Mouse (Mus musculus) MEL (cell line): ENCODE measurements around the gene Gphb5. TPM values are rescaled to one million over a fixed set of nuclear protein-coding genes. Genes with fewer than 3 reads are reported as not detected.

ENCODE experiments used
- DNase-seq: peaks from one replicate; pipeline ENCODE4 v3.0.0; 2011; ENCODE audit warnings: low read depth, low spot score
- H3K27ac ChIP-seq: 2 replicates; pipeline ENCODE4 v1.5.1; 2012; ENCODE audit warnings: low read depth, mild to moderate bottlenecking, control low read depth, low read length, moderate library complexity; ENCODE audit not compliant: control insufficient read depth
- H3K27me3 ChIP-seq, 2 experiments: fragments of 150-350 bp in 1 of 2; sonication (generic) in 1 of 2; 2 replicates each; pipeline ENCODE4 v1.6.1; 2012; ENCODE audit warnings: low read length in 2 of 2, mild to moderate bottlenecking in 2 of 2, improper control_type of control experiment in 1 of 2, moderate library complexity in 1 of 2; ENCODE audit not compliant: insufficient read depth in 2 of 2, control insufficient read depth in 1 of 2
- H3K36me3 ChIP-seq, 2 experiments: 2 replicates each; pipeline ENCODE4 v1.6.1; 2012 to 2014; ENCODE audit warnings: low read length in 2 of 2, improper control_type of control experiment in 1 of 2, inconsistent platforms in 1 of 2, mild to moderate bottlenecking in 1 of 2; ENCODE audit not compliant: insufficient read depth in 2 of 2, control insufficient read depth in 1 of 2
- H3K4me1 ChIP-seq, 2 experiments: fragments of 150-350 bp in 1 of 2; sonication (generic) in 1 of 2; 2 replicates each; pipeline ENCODE4 v1.6.1; 2012; ENCODE audit warnings: low read length in 2 of 2, improper control_type of control experiment in 1 of 2, mild to moderate bottlenecking in 1 of 2; ENCODE audit not compliant: insufficient read depth in 2 of 2, control insufficient read depth in 1 of 2
- H3K4me3 ChIP-seq, 2 experiments: fragments of 150-350 bp in 1 of 2; sonication (generic) in 1 of 2; 2 replicates each; pipeline ENCODE4 v1.5.1; 2012; ENCODE audit warnings: low read depth in 2 of 2, low read length in 2 of 2, mild to moderate bottlenecking in 2 of 2, moderate library complexity in 2 of 2, control low read depth in 1 of 2, improper control_type of control experiment in 1 of 2; ENCODE audit not compliant: control insufficient read depth in 1 of 2, insufficient read depth in 1 of 2
- H3K79me2 ChIP-seq: 2 replicates; pipeline ENCODE4 v1.6.1; 2012; ENCODE audit warnings: mild to moderate bottlenecking, low read length, moderate library complexity; ENCODE audit not compliant: control insufficient read depth, poor library complexity, insufficient read depth
- H3K9ac ChIP-seq: 2 replicates; pipeline ENCODE4 v1.6.1; 2012; ENCODE audit warnings: low read depth, mild to moderate bottlenecking, control low read depth, low read length, moderate library complexity; ENCODE audit not compliant: control insufficient read depth, poor library complexity, severe bottlenecking
- H3K9me3 ChIP-seq: fragments of 150-350 bp; sonication (generic); replicated peaks from 2 replicates; pipeline ENCODE4 v1.6.1; 2012; ENCODE audit warnings: mild to moderate bottlenecking, low read length, improper control_type of control experiment, moderate library complexity; ENCODE audit not compliant: insufficient read depth
- CTCF ChIP-seq, 3 experiments: IDR thresholded peaks in 2 of 3; conservative IDR thresholded peaks in 1 of 3; 2 replicates each; pipeline ENCODE4 v1.5.1; 2011 to 2012; ENCODE audit warnings: low read length in 3 of 3, low read depth in 2 of 3, mild to moderate bottlenecking in 2 of 3, improper control_type of control experiment in 1 of 3, inconsistent platforms in 1 of 3, mixed read lengths in 1 of 3, moderate library complexity in 1 of 3; ENCODE audit not compliant: control insufficient read depth in 1 of 3, insufficient read depth in 1 of 3, poor library complexity in 1 of 3, severe bottlenecking in 1 of 3
- ETS1 ChIP-seq: IDR thresholded peaks from 2 replicates; pipeline ENCODE4 v1.6.1; 2012; ENCODE audit warnings: low read depth, mild to moderate bottlenecking, inconsistent platforms, low read length, improper control_type of control experiment, moderate library complexity
- HCFC1 ChIP-seq: IDR thresholded peaks from 2 replicates; pipeline ENCODE4 v1.6.1; 2012; ENCODE audit warnings: low read depth, mild to moderate bottlenecking, inconsistent platforms, low read length, improper control_type of control experiment, moderate library complexity
- JUND ChIP-seq: IDR thresholded peaks from 2 replicates; pipeline ENCODE4 v1.6.1; 2011; ENCODE audit warnings: low read depth, mild to moderate bottlenecking, improper control_type of control experiment, low read length
- MEF2A ChIP-seq: IDR thresholded peaks from 2 replicates; pipeline ENCODE4 v1.6.1; 2014; ENCODE audit warnings: low read depth, mild to moderate bottlenecking, inconsistent platforms, low read length, improper control_type of control experiment; ENCODE audit not compliant: poor library complexity, insufficient replicate concordance, severe bottlenecking; ENCODE audit errors: extremely low read depth
- MYB ChIP-seq: IDR thresholded peaks from 2 replicates; pipeline ENCODE4 v1.6.1; 2011; ENCODE audit warnings: mild to moderate bottlenecking, low read depth, low read length, improper control_type of control experiment
- RAD21 ChIP-seq: IDR thresholded peaks from 2 replicates; pipeline ENCODE4 v1.6.1; 2011; ENCODE audit warnings: mild to moderate bottlenecking, low read depth, low read length, improper control_type of control experiment
- SMC3 ChIP-seq: IDR thresholded peaks from 2 replicates; pipeline ENCODE4 v1.6.1; 2011; ENCODE audit warnings: low read depth, low read length, improper control_type of control experiment
- UBTF ChIP-seq: IDR thresholded peaks from 2 replicates; pipeline ENCODE4 v1.6.1; 2012; ENCODE audit warnings: low read depth, mild to moderate bottlenecking, inconsistent platforms, low read length, improper control_type of control experiment, moderate library complexity, borderline replicate concordance; ENCODE audit not compliant: insufficient read depth
- USF2 ChIP-seq, 2 experiments: IDR thresholded peaks; 2 replicates each; pipeline ENCODE4 v1.6.1; 2011 to 2012; ENCODE audit warnings: improper control_type of control experiment in 2 of 2, low read length in 2 of 2, borderline replicate concordance in 1 of 2, inconsistent platforms in 1 of 2, low read depth in 1 of 2, mild to moderate bottlenecking in 1 of 2; ENCODE audit not compliant: insufficient read depth in 1 of 2
- ZC3H11A ChIP-seq: IDR thresholded peaks from 2 replicates; pipeline ENCODE4 v1.6.1; 2012; ENCODE audit warnings: low read depth, mild to moderate bottlenecking, inconsistent platforms, low read length, improper control_type of control experiment
- ZKSCAN1 ChIP-seq: IDR thresholded peaks from 2 replicates; pipeline ENCODE4 v1.6.1; 2012; ENCODE audit warnings: low read depth, mild to moderate bottlenecking, inconsistent platforms, low read length, improper control_type of control experiment, moderate library complexity
- ZNF384 ChIP-seq: IDR thresholded peaks from 2 replicates; pipeline ENCODE4 v1.6.1; 2012; ENCODE audit warnings: low read depth, mild to moderate bottlenecking, inconsistent platforms, low read length, improper control_type of control experiment
- polyA plus RNA-seq, 2 experiments: library from polyadenylated mRNA; stranded (reverse) in 1 of 2; unstranded in 1 of 2; fragments of >175 nt in 1 of 2; fragments of >200 nt in 1 of 2; gene quantifications; 2 replicates each; pipeline versions ENCODE4 v1.2.1 to v1.2.4; 2012; ENCODE audit warnings: low replicate concordance in 2 of 2, low read depth in 1 of 2; ENCODE audit not compliant: insufficient read length in 2 of 2, insufficient read depth in 1 of 2, missing spikeins in 1 of 2
- total RNA-seq: library from RNA; depleted of rRNA; stranded (reverse); fragments of 300-350 nt; gene quantifications from 2 replicates; pipeline ENCODE4 v1.2.3, GENCODE M21; 2012

Gene Gphb5
- total and polyA plus RNA-seq, 3 experiments, result not detected

DNA sequence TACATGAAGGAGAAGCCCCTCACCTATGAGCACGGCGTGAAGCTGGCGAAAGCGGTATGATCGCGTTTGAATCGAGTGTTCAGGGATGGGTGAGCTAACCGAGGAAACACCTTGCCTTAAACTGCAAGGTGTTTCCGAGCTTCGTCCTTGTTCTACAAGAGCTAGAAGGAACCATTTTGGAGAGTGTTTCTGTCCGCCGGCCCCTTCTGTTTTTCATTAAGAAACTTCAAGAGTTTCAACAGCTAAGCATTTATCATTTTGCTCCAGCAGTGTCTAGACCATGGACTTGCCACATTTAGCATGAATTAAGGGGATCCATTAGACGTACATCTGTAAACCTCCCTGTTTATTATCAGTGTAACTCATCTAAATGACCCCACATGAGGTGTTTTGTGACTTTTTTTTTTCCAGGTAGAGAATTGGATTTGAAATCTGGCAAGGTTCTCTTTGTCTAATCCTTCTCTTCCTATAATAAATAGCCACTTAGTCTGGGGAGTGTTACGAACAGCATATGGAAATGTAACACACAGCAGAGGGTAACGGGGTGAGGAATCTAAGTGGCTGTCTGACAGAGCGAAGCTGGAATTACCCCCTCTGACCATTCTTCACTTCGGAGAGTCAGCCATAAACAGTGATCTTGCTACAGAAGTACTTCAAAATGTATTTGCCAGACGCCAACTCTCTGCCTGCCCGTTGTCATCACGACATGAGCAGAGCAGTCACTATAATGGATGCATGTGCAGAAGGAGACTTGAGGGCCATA, 22.4 kb downstream of the Gphb5 start:
- H3K79me2 ChIP-seq, result no peaks in the 10 kb centered on the region
- H3K9ac ChIP-seq, result no peak overlapping the region

GRCm38 (mm10) chr12:75391526-75391925, 25.1 kb downstream of the Gphb5 start:
- no peaks in the 10 kb centered on the region for H3K9me3 ChIP-seq
- H3K27ac ChIP-seq, result no peak overlapping the region
- no peak overlapping the region for H3K9ac ChIP-seq
- no peaks in the 10 kb centered on the region; a peak in 2 of 4 replicates for H3K27me3 ChIP-seq
- H3K4me1 ChIP-seq, result no peaks in the 10 kb centered on the region
- H3K36me3 ChIP-seq, result no peaks in the 10 kb centered on the region
- no peak overlapping the region for H3K4me3 ChIP-seq
- TF ChIP-seq ZKSCAN1 (no peak), MYB (no peak), UBTF (no peak), MEF2A (no peak), JUND (no peak), HCFC1 (no peak)
- H3K79me2 ChIP-seq, result no peaks in the 10 kb centered on the region
- no peak for DNase-seq

More for the DNA sequence above, 22.4 kb downstream of the Gphb5 start:
- Histone ChIP-seq H3K27me3 (peaks cover 0 to 3% of the 10 kb centered on the region in 2 experiments; a peak in 2 of 4 replicates), H3K27ac (no peak overlapping the region), H3K4me1 (no peaks in the 10 kb centered on the region), H3K4me3 (no peak overlapping the region), H3K9me3 (no peaks in the 10 kb centered on the region), H3K36me3 (no peaks in the 10 kb centered on the region)
- no peak for DNase-seq
- TF ChIP-seq USF2 (IDR thresholded peaks at IDR 0.05; ENCODE audit: borderline replicate concordance in 1 of 2, insufficient read depth in 1 of 2, low read depth in 1 of 2, low read length in 2 of 2), result no peak

- peak; percentile 40 for DNase-seq
- no peak overlapping the region for H3K4me3 ChIP-seq
- no peak overlapping the region for H3K9ac ChIP-seq
- H3K27me3 ChIP-seq, result no peaks in the 10 kb centered on the region; a peak in 1 of 4 replicates
- no peaks in the 10 kb centered on the region for H3K4me1 ChIP-seq
- TF ChIP-seq SMC3 (peak; percentile 93), ETS1 (no peak), RAD21 (peak; percentile 93), ZNF384 (peak; percentile 63), ZC3H11A (peak; percentile 94), CTCF (IDR thresholded peaks at IDR 0.05 in 2 of 3, conservative IDR thresholded peaks at IDR 0.05 in 1 of 3; ENCODE audit: control insufficient read depth in 1 of 3, insufficient read depth in 1 of 3, low read depth in 2 of 3, low read length in 3 of 3, poor library complexity in 1 of 3, severe bottlenecking in 1 of 3) (peak; percentile 66 to 85 (median 79)), ZKSCAN1 (no peak)
- TF ChIP-seq, all 39 proteins: peak for 5
- Histone ChIP-seq H3K36me3 (no peaks in the 10 kb centered on the region), H3K79me2 (no peaks in the 10 kb centered on the region), H3K9me3 (no peaks in the 10 kb centered on the region), H3K27ac (no peak overlapping the region)
These were observed 27.1 kb downstream of the Gphb5 start for GRCm38 (mm10) chr12:75389308-75390135.
